Mouse (Mus musculus) heart, postnatal 36 days (tissue): Measurements from ENCODE around the gene Nfasc. TPM values are rescaled to one million over a fixed set of nuclear protein-coding genes. Genes with fewer than 3 reads are reported as not detected.

Experiments used
- DNase-seq, 2 experiments: peaks; one replicate each; pipeline ENCODE4 v3.0.0; 2021 to 2022
- intact Hi-C: fragments of 180-260 bp; cut with DNase I; formaldehyde crosslinking; loops from one replicate; pipeline ENCODE4 v1.15.1; 2025
- total RNA-seq, 2 experiments: library from RNA; stranded (reverse); gene quantifications; 2 replicates each; pipeline ENCODE4 v1.2.3; 2021

Nfasc gene
- total RNA-seq, 2 experiments from 2014 or later = 0.19 to 0.33 TPM

- intact Hi-C loops = no loop called here
- no peak for DNase-seq
These were observed 5.4 kb downstream of the Nfasc start for GRCm38 (mm10) chr1:132736171-132736570.

GRCm38 (mm10) chr1:132733873-132734447 is 7.6 kb downstream of the Nfasc start:
- intact Hi-C loops = no loop called here
- DNase-seq = no peak

GRCm38 (mm10) chr1:132732307-132732706 is 9.3 kb downstream of the Nfasc start:
- intact Hi-C loops = no loop called here
- no peak for DNase-seq

GRCm38 (mm10) chr1:132727548-132727947 is 14.0 kb downstream of the Nfasc start:
- intact Hi-C loops = no loop called here
- no peak for DNase-seq

- intact Hi-C loops = no loop called here
- DNase-seq = no peak
These were observed 19.2 kb downstream of the Nfasc start for GRCm38 (mm10) chr1:132722362-132722761.

GRCm38 (mm10) chr1:132721266-132721665 is 20.3 kb downstream of the Nfasc start:
- DNase-seq = no peak
- intact Hi-C loops = no loop called here

- intact Hi-C loops = no loop called here
- no peak for DNase-seq
These were observed 23.4 kb downstream of the Nfasc start for GRCm38 (mm10) chr1:132718225-132718624.

GRCm38 (mm10) chr1:132715044-132715443 is 26.6 kb downstream of the Nfasc start:
- intact Hi-C loops = no loop called here
- DNase-seq = no peak

- no peak for DNase-seq
- intact Hi-C loops = no loop called here
These were observed 32.2 kb downstream of the Nfasc start for GRCm38 (mm10) chr1:132709419-132709818.

GRCm38 (mm10) chr1:132707301-132707700 is 34.3 kb downstream of the Nfasc start:
- DNase-seq = no peak
- intact Hi-C loops = no loop called here

GRCm38 (mm10) chr1:132703467-132703866 is 38.1 kb downstream of the Nfasc start:
- intact Hi-C loops = no loop called here
- DNase-seq = no peak

- intact Hi-C loops = no loop called here
These were observed 44.7 kb downstream of the Nfasc start for GRCm38 (mm10) chr1:132696926-132697325.

GRCm38 (mm10) chr1:132696232-132696631 is 45.4 kb downstream of the Nfasc start:
- DNase-seq = no peak
- intact Hi-C loops = no loop called here

More at GRCm38 (mm10) chr1:132696926-132697325, 44.7 kb downstream of the Nfasc start:
- no peak for DNase-seq

GRCm38 (mm10) chr1:132694007-132694406 is 47.6 kb downstream of the Nfasc start:
- no peak for DNase-seq
- intact Hi-C loops = no loop called here

GRCm38 (mm10) chr1:132689181-132689580 is 52.4 kb downstream of the Nfasc start:
- intact Hi-C loops = no loop called here

GRCm38 (mm10) chr1:132678935-132679334 is 62.7 kb downstream of the Nfasc start:
- DNase-seq = no peak
- intact Hi-C loops = no loop called here

More at GRCm38 (mm10) chr1:132689181-132689580, 52.4 kb downstream of the Nfasc start:
- no peak for DNase-seq

GRCm38 (mm10) chr1:132678076-132678475 is 63.5 kb downstream of the Nfasc start:
- intact Hi-C loops = no loop called here
- DNase-seq = peak in 1 of 2 experiments; percentile 8

GRCm38 (mm10) chr1:132672704-132673103 is 68.9 kb downstream of the Nfasc start:
- no peak for DNase-seq
- intact Hi-C loops = no loop called here

- intact Hi-C loops = no loop called here
- peak in 1 of 2 experiments; percentile 13 for DNase-seq
These were observed 72.4 kb downstream of the Nfasc start for GRCm38 (mm10) chr1:132669200-132669599.

GRCm38 (mm10) chr1:132660354-132660753 is 81.2 kb downstream of the Nfasc start:
- no peak for DNase-seq
- intact Hi-C loops = no loop called here

GRCm38 (mm10) chr1:132659604-132660003 is 82.0 kb downstream of the Nfasc start:
- intact Hi-C loops = no loop called here
- DNase-seq = no peak

- DNase-seq = no peak
- intact Hi-C loops = no loop called here
These were observed 86.0 kb downstream of the Nfasc start for GRCm38 (mm10) chr1:132655611-132656010.

- intact Hi-C loops = no loop called here
These were observed 86.8 kb downstream of the Nfasc start for GRCm38 (mm10) chr1:132654769-132655168.

More at GRCm38 (mm10) chr1:132654769-132655168, 86.8 kb downstream of the Nfasc start:
- DNase-seq = no peak
